Mouse (Mus musculus) ovary, adult 2 months (tissue): ENCODE results near the gene Allc. TPM values are rescaled to one million over a fixed set of nuclear protein-coding genes. Genes with fewer than 3 reads are reported as not detected.

Experiments
- polyA plus RNA-seq: library from polyadenylated mRNA; depleted of rRNA; stranded (reverse); fragments of >200 nt; gene quantifications from 2 replicates; pipeline ENCODE4 v1.2.3, GENCODE M21; 2012; rRNA removed

Gene Allc
- not detected in 2 replicates for polyA plus RNA-seq

DNA sequence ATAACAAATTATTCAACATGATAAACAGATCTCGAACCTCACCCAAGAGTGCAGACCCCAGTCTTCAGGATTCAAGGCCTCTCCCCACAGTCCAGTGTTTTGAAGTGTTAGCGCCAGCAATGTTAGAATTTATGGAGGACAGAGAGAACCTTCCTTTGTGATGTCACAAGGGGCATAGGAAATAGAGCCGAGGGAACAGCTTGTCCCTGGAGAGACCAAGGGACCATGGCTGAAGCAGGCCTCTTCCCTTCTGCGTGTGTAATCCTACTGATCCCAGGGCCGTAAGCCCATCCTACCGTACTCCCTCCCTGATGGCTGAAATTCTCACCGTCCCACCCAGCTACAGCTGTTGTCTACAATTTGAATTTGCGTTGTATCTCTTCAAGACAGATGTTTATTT lies at the start of gene Allc:
Gene Allc, minus strand, starts transcription at position 101 of the 400 bp plus-strand sequence.

DNA sequence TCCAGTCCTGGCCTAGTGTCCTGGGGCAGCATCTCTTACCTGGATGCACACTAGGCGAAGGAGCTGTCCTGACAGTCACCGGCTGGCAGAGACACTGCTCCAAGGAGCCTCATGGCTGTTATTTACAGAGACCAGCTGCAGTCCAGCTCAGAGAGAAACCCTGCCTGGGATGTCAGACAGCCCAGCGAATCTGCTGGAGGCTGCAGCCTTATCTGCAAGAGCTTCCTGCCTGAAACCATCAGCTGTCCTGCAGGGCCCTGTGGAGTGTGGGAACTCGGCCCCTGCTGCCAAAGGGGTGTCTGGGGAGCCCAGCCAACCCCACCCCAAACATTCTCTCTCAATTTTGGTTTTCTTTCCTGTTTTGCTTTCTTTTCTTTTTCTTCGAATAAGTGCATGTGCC lies 40.9 kb upstream of the Allc start, which contains the start of gene Colec11:
Gene Colec11, minus strand, starts transcription at position 183 of the 400 bp plus-strand sequence.

DNA sequence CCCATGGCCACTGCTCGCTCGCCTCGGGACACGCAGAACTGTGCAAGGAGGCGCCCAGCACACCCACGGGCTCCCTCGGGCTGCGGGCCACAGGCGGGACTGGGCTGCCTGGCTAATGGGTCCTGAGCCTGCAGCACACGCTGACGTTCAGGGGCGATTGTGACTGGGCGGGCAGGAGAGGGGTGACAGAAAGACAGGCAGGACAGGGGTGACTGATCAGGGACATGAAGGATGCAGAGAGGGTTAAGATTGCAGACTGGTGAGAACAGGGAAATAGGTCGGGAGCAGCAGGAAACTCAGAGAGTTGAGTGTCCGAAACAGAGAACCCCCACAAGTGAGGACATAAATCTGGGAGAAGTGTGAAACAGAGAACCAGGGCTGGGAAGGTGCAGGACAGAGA lies 30.0 kb downstream of the Allc start, which contains the start of gene Dcdc2c:
Gene Dcdc2c, minus strand, starts transcription at position 101 of the 400 bp plus-strand sequence.

Other genes with a start within 250 kb of the Allc start
- not detected in 2 replicates for gene Dcdc2c, start 30.1 kb downstream of the Allc start, polyA plus RNA-seq
- gene Colec11, start 40.9 kb upstream of the Allc start, polyA plus RNA-seq, result 6.9 and 9.4 TPM in 2 replicates
- gene Rps7, start 53.4 kb upstream of the Allc start, polyA plus RNA-seq, result 196 and 304 TPM in 2 replicates
- gene Rnaseh1, start 67.1 kb upstream of the Allc start, polyA plus RNA-seq, result 11.7 and 11.9 TPM in 2 replicates
- gene Adi1, start 92.7 kb upstream of the Allc start, polyA plus RNA-seq, result 8.5 and 11.8 TPM in 2 replicates
- gene Trappc12, start 167.9 kb upstream of the Allc start, polyA plus RNA-seq, result 28.6 and 30.4 TPM in 2 replicates
- gene Eipr1, start 169.3 kb upstream of the Allc start, polyA plus RNA-seq, result 36.9 and 47.2 TPM in 2 replicates